In the genomic region with DNA sequence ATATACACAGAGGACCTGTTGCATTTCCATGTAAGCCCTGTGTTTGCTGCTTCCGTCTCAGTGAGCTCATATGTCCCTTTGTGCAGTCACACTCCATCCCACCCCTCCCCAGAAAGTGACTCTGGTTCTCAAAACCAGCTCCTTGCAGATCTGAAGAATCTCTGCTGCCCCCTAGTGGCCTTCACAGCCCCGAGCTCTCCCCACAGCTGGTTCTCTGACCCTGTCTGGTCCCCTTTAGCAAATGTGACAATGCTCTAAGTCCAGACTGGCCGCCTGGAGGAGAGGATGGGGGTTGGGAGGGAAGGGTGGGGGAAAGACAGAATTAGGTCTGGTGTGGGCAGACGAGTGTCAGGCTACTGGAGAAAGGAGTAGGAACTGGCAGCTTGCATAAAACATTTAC, we compare ENCODE assay signal across 8 mouse cellular contexts. TPM values are rescaled to one million over a fixed set of nuclear protein-coding genes. Genes with fewer than 3 reads are reported as not detected.
DNase-seq lines count a peak whose midpoint lies in the region; ATAC-seq and TF ChIP-seq lines count a peak whose summit lies in the region.

No protein-coding gene starts in this region.

- no peaks in the 10 kb centered on the region for H3K27me3 ChIP-seq in hindbrain, embryonic 15.5 days
- no peaks in the 10 kb centered on the region for H3K27me3 ChIP-seq in midbrain, embryonic 12.5 days
- no peaks in the 10 kb centered on the region for H3K27me3 ChIP-seq in small intestine, adult 2 months (ENCODE audit: control insufficient read depth, insufficient read depth, low read length)

- no peak overlapping the region for H3K9ac ChIP-seq in hindbrain, embryonic 15.5 days
- H3K9ac ChIP-seq in midbrain, embryonic 12.5 days (replicated peaks) = no peak overlapping the region

- peaks cover 7% of the 10 kb centered on the region for H3K36me3 ChIP-seq in hindbrain, embryonic 15.5 days
- peaks cover 10% of the 10 kb centered on the region for H3K36me3 ChIP-seq in midbrain, embryonic 12.5 days
- peaks cover 4% of the 10 kb centered on the region for H3K36me3 ChIP-seq in small intestine, adult 2 months (ENCODE audit: control insufficient read depth, insufficient read depth, low read length)

- H3K4me3 ChIP-seq in hindbrain, embryonic 15.5 days = no peak overlapping the region
- H3K4me3 ChIP-seq in midbrain, embryonic 12.5 days = no peak overlapping the region
- H3K4me3 ChIP-seq in small intestine, adult 2 months (ENCODE audit: low read depth, low read length) = no peak overlapping the region

- H3K9me3 ChIP-seq in hindbrain, embryonic 15.5 days = no peaks in the 10 kb centered on the region
- H3K9me3 ChIP-seq in midbrain, embryonic 12.5 days = no peaks in the 10 kb centered on the region

- WGBS in hindbrain, embryonic 15.5 days = 1% methylated on average over 4 of the region's 4 CpGs
- WGBS in midbrain, embryonic 12.5 days = 0% methylated on average over 4 of the region's 4 CpGs
- 2% methylated on average over 4 of the region's 4 CpGs for WGBS in small intestine, adult 2 months

- peak; percentile 87; the same call in 1 of the 2 replicates for TF ChIP-seq CTCF in small intestine, adult 2 months (IDR thresholded peaks at IDR 0.05; ENCODE audit: extremely low read depth, insufficient read length, insufficient replicate concordance, low read depth, low read length)

- intact Hi-C loops in heart, postnatal 25 days (cut with DNase I) = loop anchor here (1.0 kb wide), 1 partner anchor 53 kb away; no protein-coding TSS in a partner anchor
- intact Hi-C loops in left cerebral cortex, postnatal 4 days (cut with DNase I) = no loop called here

- no peaks in the 10 kb centered on the region for H3K4me1 ChIP-seq in hindbrain, embryonic 15.5 days (replicated peaks)
- 0 out of 2 replicates have a peak, but pooled peaks cover 2% of the 10 kb centered on the region for H3K4me1 ChIP-seq in midbrain, embryonic 12.5 days
- H3K4me1 ChIP-seq in small intestine, adult 2 months (ENCODE audit: control insufficient read depth, insufficient read depth, insufficient read length, low read length) = no peaks in the 10 kb centered on the region

- peak; percentile 46; the same call in 1 of the 2 replicates for ATAC-seq in hindbrain, embryonic 15.5 days (ENCODE audit: low FRiP score, low read depth)
- peak; percentile 81 for ATAC-seq in midbrain, embryonic 12.5 days (ENCODE audit: low FRiP score, low read depth)

- DNase-seq in heart, adult 11 months = peak; percentile 92
- DNase-seq in heart, postnatal 25 days (ENCODE audit: low spot score) = no peak
- peak; percentile 52 for DNase-seq in cerebellum, adult 9-11 months
- peak; percentile 65 to 69 for DNase-seq in frontal cortex, postnatal 36 days (ENCODE audit: low spot score in 2 of 2)
- DNase-seq in left cerebral cortex, postnatal 4 days = peak; percentile 81

- no peak for TF ChIP-seq POLR2A in small intestine, adult 2 months (IDR thresholded peaks at IDR 0.05; ENCODE audit: low read depth, low read length)

- no peak overlapping the region for H3K4me2 ChIP-seq in hindbrain, embryonic 15.5 days
- no peak overlapping the region for H3K4me2 ChIP-seq in midbrain, embryonic 12.5 days (replicated peaks)

- no peak overlapping the region for H3K27ac ChIP-seq in hindbrain, embryonic 15.5 days (replicated peaks)
- no peak overlapping the region for H3K27ac ChIP-seq in midbrain, embryonic 12.5 days (replicated peaks)
- H3K27ac ChIP-seq in small intestine, adult 2 months (ENCODE audit: insufficient read depth, low read depth, low read length) = no peak overlapping the region

RNA-seq across cellular contexts. Expression of gene Selenow, which starts 10.0 kb away (rescaled TPM):
- total RNA-seq in heart, postnatal 25 days (2021) = 100 to 1,000 TPM; 148 to 155 TPM
- polyA plus RNA-seq in hindbrain, embryonic 15.5 days (2015; fragmentation: Nextera tagmentation; extraction: Ambion mirVana) = 1,476 and 1,563 TPM in 2 replicates
- total RNA-seq in left cerebral cortex, postnatal 4 days (2021) = 1,000 to 10,000 TPM; 1,074 to 1,076 TPM
- polyA plus RNA-seq in midbrain, embryonic 12.5 days (2016; fragmentation: Nextera tagmentation; extraction: Ambion mirVana) = 1,059 and 1,095 TPM in 2 replicates
- polyA plus RNA-seq in small intestine, adult 2 months (2012; rRNA removed) = 160 and 311 TPM in 2 replicates

RNA-seq across cellular contexts. Expression of gene Crxos, which starts 29.8 kb away (rescaled TPM):
- total RNA-seq in heart, postnatal 25 days (2021) = not detected
- not detected in 2 replicates for polyA plus RNA-seq in hindbrain, embryonic 15.5 days (2015; fragmentation: Nextera tagmentation; extraction: Ambion mirVana)
- total RNA-seq in left cerebral cortex, postnatal 4 days (2021) = not detected
- polyA plus RNA-seq in midbrain, embryonic 12.5 days (2016; fragmentation: Nextera tagmentation; extraction: Ambion mirVana) = 0.51 and 0.73 TPM in 2 replicates
- not detected in 2 replicates for polyA plus RNA-seq in small intestine, adult 2 months (2012; rRNA removed)

RNA-seq across cellular contexts. Expression of gene Crx, which starts 32.4 kb away (rescaled TPM):
- total RNA-seq in heart, postnatal 25 days (2021) = not detected
- polyA plus RNA-seq in hindbrain, embryonic 15.5 days (2015; fragmentation: Nextera tagmentation; extraction: Ambion mirVana) = 0.16 TPM in 1 of 2 replicates, not detected in the other
- total RNA-seq in left cerebral cortex, postnatal 4 days (2021) = not detected
- 0.58 and 0.94 TPM in 2 replicates for polyA plus RNA-seq in midbrain, embryonic 12.5 days (2016; fragmentation: Nextera tagmentation; extraction: Ambion mirVana)
- not detected in 2 replicates for polyA plus RNA-seq in small intestine, adult 2 months (2012; rRNA removed)

RNA-seq across cellular contexts. Expression of gene Nop53, which starts 33.7 kb away (rescaled TPM):
- 100 to 1,000 TPM; 123 to 127 TPM for total RNA-seq in heart, postnatal 25 days (2021)
- 110 and 114 TPM in 2 replicates for polyA plus RNA-seq in hindbrain, embryonic 15.5 days (2015; fragmentation: Nextera tagmentation; extraction: Ambion mirVana)
- total RNA-seq in left cerebral cortex, postnatal 4 days (2021) = 100 to 1,000 TPM; 110 to 112 TPM
- polyA plus RNA-seq in midbrain, embryonic 12.5 days (2016; fragmentation: Nextera tagmentation; extraction: Ambion mirVana) = 162 and 183 TPM in 2 replicates
- polyA plus RNA-seq in small intestine, adult 2 months (2012; rRNA removed) = 56.8 and 120 TPM in 2 replicates

RNA-seq across cellular contexts. Expression of gene Ehd2, which starts 55.2 kb away (rescaled TPM):
- 100 to 1,000 TPM; 112 to 129 TPM for total RNA-seq in heart, postnatal 25 days (2021)
- polyA plus RNA-seq in hindbrain, embryonic 15.5 days (2015; fragmentation: Nextera tagmentation; extraction: Ambion mirVana) = 6.5 and 6.9 TPM in 2 replicates
- 1 to 10 TPM; 6.2 to 6.7 TPM for total RNA-seq in left cerebral cortex, postnatal 4 days (2021)
- 7.0 and 8.5 TPM in 2 replicates for polyA plus RNA-seq in midbrain, embryonic 12.5 days (2016; fragmentation: Nextera tagmentation; extraction: Ambion mirVana)
- polyA plus RNA-seq in small intestine, adult 2 months (2012; rRNA removed) = 11.9 and 14.5 TPM in 2 replicates
